Mouse (Mus musculus) monocyte, adult 5-6 weeks (primary cell): Measurements from ENCODE around the gene Ankrd60. TPM values are rescaled to one million over a fixed set of nuclear protein-coding genes. Genes with fewer than 3 reads are reported as not detected.
A peak's percentile ranks its signal among the peaks of the same experiment; 100 is the strongest.

Source experiments
- ATAC-seq: fragments of 153-309, 156-312 bp; replicated peaks from 2 replicates; pipeline ENCODE4 v1.8.0; 2017; ENCODE audit warnings: mild to moderate bottlenecking; ENCODE audit not compliant: low TSS enrichment, insufficient number of reproducible peaks, severe bottlenecking, poor library complexity, low FRiP score
- total RNA-seq: library from RNA; stranded (forward); fragments of 200-1000, 200-491, 200-594 nt; gene quantifications from 3 replicates; pipeline ENCODE4 v1.2.3, GENCODE M21; 2017

The Ankrd60 gene
- total RNA-seq, 1 experiment from 2014 or later = not detected

DNA sequence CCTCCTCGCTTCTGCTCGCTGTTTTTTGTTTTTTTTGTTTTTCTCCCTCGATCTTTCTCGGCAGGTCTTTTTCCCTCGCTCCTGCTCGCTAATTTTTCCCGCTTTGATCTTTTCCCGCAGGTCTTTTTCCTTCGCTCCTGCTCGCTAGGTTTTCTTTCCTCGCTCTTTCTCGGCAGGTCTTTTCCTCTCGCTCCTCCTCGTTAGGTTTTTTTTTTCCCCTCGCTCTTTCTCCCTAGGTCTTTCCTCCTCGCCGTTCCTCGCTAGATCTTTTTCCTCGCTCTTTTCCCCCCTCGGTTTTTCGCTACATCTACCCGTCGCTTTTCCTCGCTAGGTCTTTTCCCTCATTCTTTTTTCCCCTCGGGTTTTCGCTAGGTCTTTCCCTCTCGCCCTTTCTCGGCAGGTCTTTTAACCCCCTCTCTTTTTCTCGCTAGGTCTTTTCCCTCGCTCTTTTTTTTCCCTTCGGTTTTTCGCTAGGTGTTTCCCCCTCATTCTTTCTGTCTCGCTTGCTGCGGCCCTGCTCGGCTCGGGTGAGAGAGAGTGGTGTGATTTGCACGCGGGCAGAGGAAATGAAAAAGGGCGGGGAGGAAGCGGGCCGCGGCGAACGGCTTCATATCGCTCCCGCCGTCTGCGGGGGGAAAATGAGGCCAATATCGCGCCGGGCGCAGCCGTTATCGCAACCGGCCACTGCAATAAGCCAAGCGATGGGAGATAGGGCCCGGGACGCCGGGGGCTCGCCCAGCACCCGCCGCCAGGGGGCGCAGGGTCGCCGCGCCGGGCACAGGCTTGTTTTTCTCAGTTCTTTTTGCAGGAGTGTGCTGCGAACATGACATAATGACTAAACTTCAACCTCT is 8.2 kb upstream of the Ankrd60 start:
- peak; percentile 40; the same call in 1 of the 2 replicates for ATAC-seq

- ATAC-seq = no peak
Observed at GRCm38 (mm10) chr2:173585387-173586117, 7.4 kb upstream of the Ankrd60 start.

DNA sequence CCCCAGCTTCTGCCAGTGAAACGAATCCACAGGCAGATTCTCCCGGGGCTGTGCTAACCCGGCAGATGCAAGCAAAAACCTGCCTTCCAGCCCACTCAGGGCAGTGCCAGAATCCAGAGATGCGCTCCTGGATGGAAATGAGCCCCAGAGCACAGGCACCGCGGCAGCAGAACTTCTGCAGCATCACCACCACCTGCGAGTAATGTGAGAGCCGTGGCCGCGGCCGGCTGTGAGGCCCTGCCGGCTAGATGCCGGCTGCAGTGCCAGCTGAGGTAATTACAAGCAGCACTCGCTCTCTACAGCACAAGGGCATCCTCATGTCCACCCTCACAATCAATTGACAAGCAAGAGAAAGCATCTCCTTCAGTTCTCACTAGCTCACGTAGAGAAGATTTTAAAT is 6.2 kb upstream of the Ankrd60 start:
- ATAC-seq = no peak

DNA sequence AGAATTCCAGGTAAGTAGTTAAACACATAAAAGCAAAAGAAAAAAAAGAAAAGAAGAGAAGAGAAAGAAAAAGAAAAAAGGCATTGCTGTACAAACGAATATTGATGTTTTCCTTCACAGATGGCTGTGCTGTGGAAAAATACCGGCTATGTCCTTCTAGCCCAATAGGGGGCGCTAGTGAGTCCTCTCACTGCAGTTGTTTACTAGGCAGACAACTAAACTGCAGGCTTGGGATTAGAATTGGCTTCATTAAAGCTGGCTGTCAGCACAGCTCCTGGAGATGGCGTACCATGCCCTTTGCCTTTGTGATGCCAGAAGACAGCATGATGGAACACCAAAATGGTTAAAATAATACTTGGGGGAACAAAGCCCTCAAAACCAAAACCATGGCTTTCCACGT is 5.3 kb upstream of the Ankrd60 start:
- ATAC-seq = no peak

DNA sequence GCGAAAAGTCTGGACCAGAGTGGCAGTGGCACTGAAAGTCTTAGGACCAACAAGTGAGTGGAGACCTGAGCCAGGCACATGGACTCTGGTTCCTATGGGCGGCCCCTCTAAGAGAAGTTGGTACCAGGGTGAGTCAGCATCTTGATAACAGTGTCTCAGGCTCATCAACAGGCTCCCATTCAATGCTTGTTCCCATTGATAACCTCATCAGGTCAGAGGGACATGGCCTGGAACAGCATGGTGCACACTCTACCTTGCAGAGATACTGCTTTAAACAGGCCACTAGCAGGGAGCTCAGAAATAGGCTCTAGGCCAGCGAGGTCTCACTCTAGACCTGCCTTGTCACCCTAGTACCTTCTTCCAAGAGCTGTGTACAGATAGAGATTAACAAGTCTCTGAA is 4.7 kb upstream of the Ankrd60 start:
- ATAC-seq = no peak

DNA sequence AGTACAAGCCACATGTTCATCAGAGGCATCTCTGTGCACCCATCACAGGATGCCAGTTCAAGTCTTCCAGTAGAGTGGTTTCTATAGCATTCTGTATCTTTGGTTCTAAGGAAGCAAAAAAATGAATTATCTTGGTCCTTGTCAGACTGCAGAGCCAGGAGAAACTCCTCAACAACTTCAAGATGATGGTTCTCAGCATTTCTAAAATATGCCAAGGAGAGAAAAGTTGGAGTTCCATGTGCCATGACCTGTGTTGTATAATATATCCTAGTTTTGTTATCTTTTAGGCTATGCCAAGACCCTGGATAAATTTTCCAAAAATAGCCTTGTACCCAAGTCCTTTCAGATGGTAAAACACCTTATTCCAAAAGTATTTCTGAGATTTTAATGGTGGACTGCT is 2.9 kb upstream of the Ankrd60 start:
- ATAC-seq = no peak

DNA sequence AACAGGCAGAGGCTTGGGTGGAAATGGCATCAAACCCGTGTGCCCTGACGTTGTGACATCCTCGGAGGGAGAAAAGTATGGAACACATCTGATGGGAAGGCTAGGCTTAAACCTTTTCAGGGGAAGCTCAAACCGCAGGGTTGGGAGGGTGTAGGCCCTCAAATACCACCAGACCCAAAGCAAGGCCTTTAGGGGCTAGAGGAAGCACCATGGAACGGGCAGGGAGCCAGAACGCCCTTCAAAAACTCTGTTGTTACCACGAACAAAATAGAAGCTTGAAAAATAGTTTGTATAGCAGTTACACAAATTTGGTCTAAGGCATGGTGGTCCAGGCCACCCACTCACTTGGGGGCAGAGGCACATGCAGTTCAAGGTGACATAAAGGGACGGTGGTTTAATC is 430 bp upstream of the Ankrd60 start:
- ATAC-seq = no peak

DNA sequence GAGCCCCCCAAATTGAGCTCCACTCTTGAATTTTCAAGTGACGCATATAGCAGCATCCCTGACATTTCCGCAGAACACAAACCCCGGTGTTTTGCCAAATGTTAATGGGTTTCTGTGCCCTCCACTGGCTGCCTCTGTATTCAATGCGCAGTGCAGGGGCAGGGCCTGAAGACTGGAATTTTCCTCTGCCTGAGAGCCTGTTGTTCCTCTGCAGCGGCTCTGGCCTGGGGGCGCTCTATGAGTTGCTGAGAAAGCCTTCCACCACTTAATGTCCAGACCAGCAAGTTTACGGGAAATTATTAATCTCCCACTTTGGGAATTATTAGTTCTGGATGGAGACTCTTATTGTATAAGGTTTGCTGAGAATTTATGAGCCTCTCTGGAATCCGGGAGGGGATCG is 14.0 kb downstream of the Ankrd60 start:
- no peak for ATAC-seq

GRCm38 (mm10) chr2:173563336-173563735 is 14.8 kb downstream of the Ankrd60 start:
- ATAC-seq = no peak

DNA sequence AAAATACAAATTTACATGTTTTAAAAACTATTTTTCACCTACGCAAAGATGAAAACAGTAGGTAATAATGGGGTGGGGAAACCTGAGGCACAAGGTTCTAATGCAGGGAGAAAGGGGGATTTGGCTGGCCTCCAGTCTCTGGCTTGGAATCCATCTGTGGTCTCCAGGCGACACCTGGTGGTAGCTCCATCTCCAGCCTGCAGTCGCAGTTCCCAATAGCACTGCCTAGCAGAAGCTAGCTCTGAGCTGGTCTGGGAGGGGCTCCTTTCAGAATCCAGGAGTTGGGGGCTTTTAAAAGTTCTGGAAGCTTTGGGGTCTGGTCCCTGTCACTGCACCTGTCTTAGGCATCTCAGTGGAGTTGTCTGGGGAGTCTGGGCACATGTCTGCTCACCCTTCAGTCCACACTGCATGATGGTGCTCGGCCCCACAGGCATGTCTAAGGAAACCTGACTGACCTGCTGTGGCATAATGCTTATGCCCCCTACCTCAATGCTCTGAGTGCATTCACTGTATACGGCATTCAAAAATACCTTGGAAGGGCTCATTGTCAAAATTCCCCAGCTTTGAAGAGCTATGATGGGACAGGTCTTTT is 16.2 kb downstream of the Ankrd60 start:
- no peak for ATAC-seq

DNA sequence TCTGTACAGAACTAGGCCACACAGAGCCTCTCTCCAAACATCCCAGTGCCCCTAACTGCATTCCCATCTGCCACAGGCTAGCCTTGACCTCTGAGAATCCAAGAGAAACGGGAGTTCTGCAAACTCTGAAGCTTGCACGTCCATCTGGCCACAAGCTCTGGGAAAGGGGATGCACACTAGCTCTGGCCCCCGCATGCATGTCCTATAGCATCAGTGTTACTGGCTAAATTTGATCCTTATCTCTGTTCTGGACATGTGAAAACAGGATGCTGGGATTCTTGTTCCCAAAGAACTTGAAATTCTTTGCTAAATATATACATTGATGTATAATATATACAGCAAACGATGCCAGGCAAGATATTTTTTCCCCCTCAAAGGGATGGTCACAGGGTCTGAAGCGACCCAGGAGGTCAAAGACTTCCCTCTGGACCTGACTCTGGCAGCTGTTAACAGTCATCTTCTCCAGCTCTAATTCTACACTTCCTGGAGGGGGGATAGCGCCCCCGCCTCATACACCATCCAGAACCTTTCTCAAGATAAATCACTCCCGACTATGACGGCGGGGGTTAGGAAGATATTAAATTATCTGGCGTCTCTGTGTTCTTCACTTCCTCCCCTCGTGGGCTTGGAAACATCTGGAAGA is 19.3 kb downstream of the Ankrd60 start:
- no peak for ATAC-seq

- no peak for ATAC-seq
Observed at GRCm38 (mm10) chr2:173553863-173554262, 24.3 kb downstream of the Ankrd60 start.

- ATAC-seq = no peak
Observed at GRCm38 (mm10) chr2:173550681-173551080, 27.5 kb downstream of the Ankrd60 start.

GRCm38 (mm10) chr2:173549236-173549635 is 28.9 kb downstream of the Ankrd60 start:
- no peak for ATAC-seq

GRCm38 (mm10) chr2:173545992-173546703 is 32.0 kb downstream of the Ankrd60 start:
- ATAC-seq = peak; percentile 63

DNA sequence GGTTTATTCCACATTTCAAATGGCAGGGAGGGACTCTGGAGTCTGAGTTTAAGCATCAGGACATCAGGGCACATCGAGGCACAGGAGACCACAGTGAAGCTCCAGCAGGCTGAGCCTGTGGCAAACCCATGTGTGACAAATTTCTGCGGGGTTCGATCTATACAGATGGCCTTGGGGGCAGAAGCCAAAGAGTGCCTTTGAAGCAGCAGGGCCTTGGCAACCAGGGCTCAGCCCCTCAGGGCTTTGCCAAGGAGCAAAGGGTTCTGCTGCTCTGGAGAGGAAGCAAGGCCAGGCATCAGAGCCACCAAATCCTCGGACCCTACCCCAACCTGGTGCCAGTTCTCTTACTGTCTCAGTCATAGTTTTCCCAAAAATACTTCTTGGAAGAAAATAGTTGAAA is 35.4 kb downstream of the Ankrd60 start:
- no peak for ATAC-seq

GRCm38 (mm10) chr2:173541748-173542147 is 36.4 kb downstream of the Ankrd60 start:
- no peak for ATAC-seq

DNA sequence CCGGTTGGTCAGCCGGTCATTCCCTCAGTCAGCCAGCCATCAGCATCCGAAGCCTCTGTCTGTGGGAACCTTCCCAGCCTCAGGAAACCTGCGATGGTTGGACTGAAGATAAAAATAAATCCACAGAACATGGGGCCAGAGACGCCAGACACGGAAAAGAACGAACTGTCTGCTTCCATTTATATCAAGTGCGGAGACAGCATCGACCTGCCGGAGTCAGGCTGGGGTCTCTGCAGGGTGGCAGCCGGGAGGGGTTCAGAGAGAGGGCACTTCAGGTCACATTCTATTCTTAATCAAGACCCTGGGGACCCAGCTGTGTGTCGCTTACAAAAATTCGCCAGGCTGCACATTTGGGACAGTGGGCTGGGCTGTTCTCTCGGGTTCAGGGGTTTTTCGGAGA is 38.4 kb downstream of the Ankrd60 start:
- no peak for ATAC-seq

- no peak for ATAC-seq
Observed at GRCm38 (mm10) chr2:173535886-173536285, 42.3 kb downstream of the Ankrd60 start.
